In genomic region chr3:145798751-145799188, GRCm38 (mm10) we compare ENCODE assay signal across 10 mouse cellular contexts. TPM values are rescaled to one million over a fixed set of nuclear protein-coding genes. Genes with fewer than 3 reads are reported as not detected.
DNase-seq lines count a peak whose midpoint lies in the region; ATAC-seq and TF ChIP-seq lines count a peak whose summit lies in the region.
"Had no signal": no experiment of that assay in that cellular context is flagged by ENCODE, and none has a peak within 500 bp of the region (broad histone marks: within the 10 kb centered on the region; RNA-seq: fewer than 3 reads in every experiment).

No protein-coding gene starts in this region.

- no peaks in the 10 kb centered on the region for H3K36me3 ChIP-seq in heart, embryonic 10.5 days
- no peaks in the 10 kb centered on the region for H3K36me3 ChIP-seq in lung, embryonic 14.5 days (ENCODE audit: insufficient read depth)

- TF ChIP-seq CTCF in lung, embryonic 14.5 days (IDR thresholded peaks at IDR 0.05; ENCODE audit: low read depth), result no peak

- peak; percentile 57 for DNase-seq in embryo, embryonic 10 days (ENCODE audit: low spot score)
- DNase-seq in embryo, embryonic 9.5 days (ENCODE audit: extremely low spot score), result no peak
- DNase-seq in heart, embryonic 10.5 days (ENCODE audit: low spot score), result peak; percentile 91
- peak; percentile 87 for DNase-seq in kidney, adult 9 months
- peak; percentile 93 for DNase-seq in lung, embryonic 14.5 days
- DNase-seq in thymus, postnatal 36 days, result no peak
- DNase-seq in right cerebral cortex, adult 2 months (ENCODE audit: low spot score in 2 of 2), result no peak
- no peak for DNase-seq in left cerebral cortex, adult 11 months (ENCODE audit: low spot score)

- no peaks in the 10 kb centered on the region for H3K27me3 ChIP-seq in heart, embryonic 10.5 days (ENCODE audit: insufficient read depth, poor library complexity, severe bottlenecking)
- H3K27me3 ChIP-seq in lung, embryonic 14.5 days (ENCODE audit: insufficient read depth, low read length), result no peaks in the 10 kb centered on the region

- H3K27ac ChIP-seq in heart, embryonic 10.5 days, result peak overlapping the region; percentile 82
- peak overlapping the region; percentile 78; the same call in 1 of the 2 replicates for H3K27ac ChIP-seq in lung, embryonic 14.5 days (ENCODE audit: low read depth)
- H3K27ac ChIP-seq: hindbrain, embryonic 14.5 days; macrophage had no signal

- peak; percentile 91 for ATAC-seq in lung, embryonic 14.5 days (ENCODE audit: insufficient read depth)

- H3K4me3 ChIP-seq in heart, embryonic 10.5 days, result peak overlapping the region; percentile 22; the same call in 1 of the 2 replicates
- H3K4me3 ChIP-seq in lung, embryonic 14.5 days (ENCODE audit: low read depth, low read length), result no peak overlapping the region

- peaks cover 43% of the 10 kb centered on the region for H3K4me1 ChIP-seq in heart, embryonic 10.5 days
- peaks cover 29% of the 10 kb centered on the region for H3K4me1 ChIP-seq in lung, embryonic 14.5 days (ENCODE audit: insufficient read depth)

- whole genome bisulfite sequencing in heart, embryonic 10.5 days, result 1% methylated on average over 6 of the region's 6 CpGs
- 1% methylated on average over 6 of the region's 6 CpGs for WGBS in lung, embryonic 14.5 days

- H3K4me2 ChIP-seq in lung, embryonic 14.5 days, result peak overlapping the region; percentile 34; the same call in 1 of the 2 replicates
- H3K4me2 ChIP-seq: hindbrain, embryonic 14.5 days had no signal

- H3K9ac ChIP-seq in lung, embryonic 14.5 days, result no peak overlapping the region
- H3K9ac ChIP-seq: hindbrain, embryonic 14.5 days had no signal

- H3K9me3 ChIP-seq in heart, embryonic 10.5 days, result no peaks in the 10 kb centered on the region
- no peaks in the 10 kb centered on the region for H3K9me3 ChIP-seq in lung, embryonic 14.5 days (ENCODE audit: low read depth, low read length)

RNA-seq across cellular contexts. Expression of gene Ddah1, which starts 40.3 kb away (rescaled TPM):
- polyA plus RNA-seq in heart, embryonic 10.5 days (2016; fragmentation: Nextera tagmentation; extraction: Ambion mirVana), result 55.0 and 56.3 TPM in 2 replicates
- 30.1 and 35.1 TPM in 2 replicates for polyA plus RNA-seq in lung, embryonic 14.5 days (2014; fragmentation: Nextera tagmentation; extraction: Ambion mirVana)

Comparison
In these comparisons a context has a peak if more than half of its experiments do, and no peak if none do; other contexts are left out.
1. DNase-seq: peak in embryo, embryonic 10 days (single experiment), heart, embryonic 10.5 days (single experiment), kidney, adult 9 months (single experiment) and lung, embryonic 14.5 days (single experiment); none in embryo, embryonic 9.5 days (single experiment), thymus, postnatal 36 days (0 of 2), right cerebral cortex, adult 2 months (0 of 2) and left cerebral cortex, adult 11 months (single experiment).